Mouse (Mus musculus): ENCODE data around the gene Nasp.

GRCm38 (mm10) chr4:116650924-116651796 is 23.4 kb upstream of the Nasp start, which contains the start of gene Akr1a1:
- TF ChIP-seq CTCF (IDR thresholded peaks at IDR 0.05; ENCODE audit: low read depth): 0 out of 2 replicates have a peak, but pooled peaks have one; percentile 13
- TF ChIP-seq EP300 (IDR thresholded peaks at IDR 0.05; ENCODE audit: low read depth): no peak
